Mouse (Mus musculus) forebrain, embryonic 16.5 days (tissue): ENCODE measurements at regions not wholly inside any gene's neighbourhood (a gene's known extent, or its start where the extent isn't known, plus 50 kb on each side); places are given as distances from the start of the nearest gene placed in this dataset.

ENCODE experiments used
- ATAC-seq: fragments of 200-750 bp; cut with Nextera tagmentation; 2 replicates; pipeline ENCODE4 v1.8.0; 2017; ENCODE audit warnings: mild to moderate bottlenecking, moderate library complexity
- H3K27ac ChIP-seq: fragments of 300-500 bp; sonication (generic); 2 replicates; pipeline ENCODE4 v1.5.1; 2014; ENCODE audit warnings: low read length, control low read depth
- H3K27me3 ChIP-seq: fragments of 300-500 bp; sonication (generic); replicated peaks from 2 replicates; pipeline ENCODE4 v1.6.1; 2014; ENCODE audit warnings: low read length; ENCODE audit not compliant: control insufficient read depth, insufficient read depth
- H3K36me3 ChIP-seq: fragments of 300-500 bp; sonication (generic); 2 replicates; pipeline ENCODE4 v1.6.1; 2014; ENCODE audit not compliant: control insufficient read depth, insufficient read depth
- H3K4me1 ChIP-seq: fragments of 300-500 bp; sonication (generic); replicated peaks from 2 replicates; pipeline ENCODE4 v1.6.1; 2014; ENCODE audit warnings: low read length; ENCODE audit not compliant: control insufficient read depth, insufficient read depth
- H3K4me2 ChIP-seq: fragments of 300-500 bp; sonication (generic); 2 replicates; pipeline ENCODE4 v1.6.1; 2014; ENCODE audit warnings: mild to moderate bottlenecking, low read length, control low read depth
- H3K4me3 ChIP-seq: fragments of 300-500 bp; sonication (generic); replicated peaks from 2 replicates; pipeline ENCODE4 v1.5.1; 2014; ENCODE audit warnings: mild to moderate bottlenecking, low read length, control low read depth
- H3K9ac ChIP-seq: fragments of 300-500 bp; sonication (generic); replicated peaks from 2 replicates; pipeline ENCODE4 v1.6.1; 2014; ENCODE audit warnings: low read depth, low read length, control low read depth
- H3K9me3 ChIP-seq: fragments of 300-500 bp; sonication (generic); 2 replicates; pipeline ENCODE4 v1.6.1; 2016; ENCODE audit warnings: low read length; ENCODE audit not compliant: control insufficient read depth
- WGBS: fragments of 180-500 bp; shearing (Covaris S2); extraction: QIAGEN DNeasy Blood & Tissue Kit; methylation state at CpG from one replicate; pipeline ENCODE4 v1.1.7; 2014; 5-methylcytosine and 5-hydroxymethylcytosine counted together

DNA sequence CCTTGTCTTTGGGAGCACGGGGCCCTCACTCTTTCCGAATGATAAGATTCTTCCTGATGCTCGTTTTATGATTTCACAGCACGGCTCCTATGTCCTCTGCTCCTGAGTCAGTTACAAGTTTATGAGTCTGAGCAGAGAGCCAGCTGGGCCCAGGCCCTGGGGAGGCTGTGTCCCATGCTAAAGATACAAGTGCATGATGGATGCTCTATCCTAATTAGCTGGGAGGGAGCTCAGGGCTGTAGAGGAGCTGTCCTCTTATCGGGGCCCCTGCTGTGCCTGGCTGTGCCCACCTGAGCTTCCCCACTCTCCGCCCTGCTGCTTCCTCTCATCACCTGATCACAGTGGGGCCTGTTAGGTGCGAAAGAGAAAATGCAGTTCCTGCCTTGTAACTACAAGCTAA, 65.3 kb upstream of the Slc35c1 start:
- H3K27ac ChIP-seq: no peak overlapping the region
- no peaks in the 10 kb centered on the region for H3K27me3 ChIP-seq
- no peaks in the 10 kb centered on the region for H3K36me3 ChIP-seq
- 84% methylated on average over 7 of the region's 7 CpGs for WGBS
- H3K4me2 ChIP-seq: no peak overlapping the region
- peaks cover 7% of the 10 kb centered on the region for H3K4me1 ChIP-seq
- no peak for ATAC-seq
- H3K9ac ChIP-seq: no peak overlapping the region
- H3K4me3 ChIP-seq: no peak overlapping the region
- H3K9me3 ChIP-seq: no peaks in the 10 kb centered on the region

DNA sequence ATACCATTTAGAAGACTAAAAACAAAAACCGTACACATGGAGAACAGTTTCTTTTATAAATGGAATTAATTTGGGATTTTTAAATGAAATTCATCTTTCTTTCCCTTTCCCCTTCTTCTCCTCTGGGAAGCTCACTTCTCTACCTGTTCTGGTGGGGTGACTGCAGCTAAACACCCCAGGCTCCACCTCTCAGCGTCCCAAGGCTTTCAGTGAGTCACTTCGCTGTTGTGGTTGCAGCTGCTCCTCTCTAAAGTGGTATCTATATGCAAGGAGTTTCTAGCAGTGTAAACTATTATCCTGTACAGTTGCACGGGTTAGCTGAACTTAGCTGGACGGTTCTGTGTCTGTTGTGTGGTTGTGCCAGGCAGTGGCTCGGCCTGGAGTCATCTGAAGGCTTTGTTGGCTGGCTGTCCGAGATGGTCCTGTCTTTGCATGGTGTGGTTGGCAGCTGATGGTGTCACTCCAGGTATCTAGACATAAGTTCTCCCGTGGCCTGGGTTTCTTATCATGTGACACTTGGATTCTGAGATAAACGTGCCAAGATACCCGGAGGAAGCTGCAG, 64.8 kb upstream of the Slc35c1 start:
- ATAC-seq: no peak
- Histone ChIP-seq H3K27ac (no peak overlapping the region), H3K4me2 (no peak overlapping the region), H3K36me3 (no peaks in the 10 kb centered on the region), H3K4me3 (no peak overlapping the region), H3K4me1 (peaks cover 6% of the 10 kb centered on the region), H3K9ac (no peak overlapping the region), H3K27me3 (no peaks in the 10 kb centered on the region), H3K9me3 (no peaks in the 10 kb centered on the region)
- WGBS: 84% methylated on average over 10 of the region's 10 CpGs

DNA sequence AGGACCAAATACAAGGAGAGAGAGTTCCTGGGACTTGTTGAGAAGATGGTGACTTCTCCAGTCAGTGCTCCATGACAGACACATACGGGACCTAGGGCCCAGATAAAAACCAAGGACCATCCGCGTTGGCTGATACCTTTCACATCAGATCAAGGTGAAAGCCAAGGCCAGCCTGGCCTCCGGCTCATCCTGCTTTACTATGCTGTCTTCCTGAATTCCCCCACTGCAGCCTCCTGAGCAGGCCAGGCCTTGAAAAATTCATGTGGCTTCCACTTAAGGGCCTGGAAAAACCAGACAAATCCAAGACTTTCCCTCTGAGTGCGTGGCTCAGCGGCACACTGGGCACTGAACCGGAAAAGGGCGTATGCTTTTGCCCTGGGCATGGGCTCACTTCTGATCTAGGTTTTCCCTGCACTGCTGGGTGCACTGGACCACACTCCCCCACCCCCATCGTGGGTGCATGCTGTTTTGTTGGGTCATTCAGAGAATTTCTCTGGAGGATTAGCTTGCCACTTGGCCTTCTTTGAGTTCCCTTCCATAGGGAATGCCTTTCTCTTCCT, 64.1 kb upstream of the Slc35c1 start:
- Histone ChIP-seq H3K9me3 (no peaks in the 10 kb centered on the region), H3K4me3 (no peak overlapping the region), H3K4me1 (peaks cover 3% of the 10 kb centered on the region), H3K36me3 (no peaks in the 10 kb centered on the region), H3K27ac (no peak overlapping the region), H3K27me3 (no peaks in the 10 kb centered on the region), H3K9ac (no peak overlapping the region), H3K4me2 (no peak overlapping the region)
- ATAC-seq: no peak
- 85% methylated on average over 9 of the region's 9 CpGs for WGBS

DNA sequence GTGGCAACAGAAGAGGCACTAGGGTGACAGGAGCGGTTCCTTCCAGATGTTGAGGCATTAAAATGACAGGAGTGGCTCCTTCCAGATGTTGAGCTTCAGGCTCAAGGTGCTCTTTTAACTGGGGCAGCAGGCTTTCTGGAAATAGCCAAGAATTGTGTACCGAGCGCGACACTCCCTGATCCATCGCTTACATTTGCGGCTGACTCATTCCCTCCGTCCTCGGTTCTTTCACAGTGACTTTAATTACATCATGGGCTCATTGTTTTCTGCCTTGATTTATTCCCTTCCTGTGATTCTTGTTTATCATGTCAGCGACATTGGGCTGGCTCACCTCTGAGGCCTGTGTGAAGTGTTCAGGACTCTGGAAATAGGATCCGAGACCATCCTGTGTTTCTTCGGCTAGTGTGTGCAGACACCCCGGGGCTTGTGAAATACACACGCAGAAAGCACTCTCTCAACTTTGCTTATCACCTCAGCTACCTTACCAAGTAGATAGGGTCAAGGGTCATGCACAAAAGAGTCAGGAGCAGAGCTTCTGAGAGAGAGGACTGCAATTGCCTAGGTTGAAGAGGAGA, 63.1 kb upstream of the Slc35c1 start:
- ATAC-seq: no peak
- H3K27ac ChIP-seq: no peak overlapping the region

DNA sequence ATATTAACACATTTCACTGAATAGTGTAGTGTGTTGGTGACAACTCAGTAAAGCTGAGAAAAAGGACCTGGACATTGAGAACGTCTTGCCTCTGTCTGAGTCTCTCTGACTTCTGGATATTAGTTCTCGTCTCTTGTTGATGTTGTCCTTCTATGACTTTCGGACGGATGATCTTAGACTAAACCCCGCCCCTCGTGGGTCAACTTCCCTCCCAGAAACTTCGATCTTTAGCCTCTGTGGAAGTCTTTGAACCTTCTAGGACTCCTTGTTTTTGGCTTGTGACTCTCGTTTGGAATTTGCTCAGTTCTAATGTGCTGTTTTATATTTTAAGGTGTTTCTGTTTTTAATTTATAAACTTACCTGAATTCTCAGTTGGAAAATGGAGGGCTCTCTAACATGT, 61.2 kb upstream of the Slc35c1 start:
- Histone ChIP-seq H3K4me2 (no peak overlapping the region), H3K4me3 (no peak overlapping the region), H3K36me3 (no peaks in the 10 kb centered on the region), H3K9me3 (no peaks in the 10 kb centered on the region), H3K27ac (no peak overlapping the region), H3K9ac (no peak overlapping the region), H3K27me3 (no peaks in the 10 kb centered on the region), H3K4me1 (no peaks in the 10 kb centered on the region)
- ATAC-seq: no peak
- 85% methylated on average over 8 of the region's 8 CpGs for WGBS

More for the DNA sequence above, 63.1 kb upstream of the Slc35c1 start:
- Histone ChIP-seq H3K4me1 (no peaks in the 10 kb centered on the region), H3K4me2 (no peak overlapping the region), H3K27me3 (no peaks in the 10 kb centered on the region), H3K4me3 (no peak overlapping the region), H3K9ac (no peak overlapping the region), H3K36me3 (no peaks in the 10 kb centered on the region), H3K9me3 (no peaks in the 10 kb centered on the region)
- 87% methylated on average over 13 of the region's 13 CpGs for WGBS

DNA sequence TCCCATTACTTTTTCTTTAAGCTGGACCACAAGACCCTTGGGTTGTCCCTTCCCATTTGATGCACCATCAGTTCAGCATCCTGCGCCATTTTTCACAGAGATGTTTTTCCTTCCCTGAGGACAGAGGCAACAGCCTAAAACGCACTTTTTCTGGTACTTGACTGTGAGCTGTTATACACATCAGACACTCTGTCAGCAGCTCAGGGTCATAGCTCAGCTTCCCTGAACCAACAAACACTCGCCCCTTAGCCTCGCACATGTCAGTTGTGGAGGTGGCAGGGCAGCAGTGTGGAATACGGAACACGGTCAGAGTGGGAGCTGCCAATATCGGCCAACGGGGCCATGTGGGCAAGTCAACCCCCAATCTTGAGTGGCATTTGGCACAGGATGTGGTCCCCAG, 59.1 kb upstream of the Slc35c1 start:
- Histone ChIP-seq H3K4me1 (no peaks in the 10 kb centered on the region), H3K36me3 (no peaks in the 10 kb centered on the region), H3K9ac (no peak overlapping the region), H3K4me2 (no peak overlapping the region), H3K27me3 (no peaks in the 10 kb centered on the region), H3K9me3 (no peaks in the 10 kb centered on the region), H3K4me3 (no peak overlapping the region), H3K27ac (no peak overlapping the region)
- no peak for ATAC-seq
- WGBS: 88% methylated on average over 8 of the region's 8 CpGs

DNA sequence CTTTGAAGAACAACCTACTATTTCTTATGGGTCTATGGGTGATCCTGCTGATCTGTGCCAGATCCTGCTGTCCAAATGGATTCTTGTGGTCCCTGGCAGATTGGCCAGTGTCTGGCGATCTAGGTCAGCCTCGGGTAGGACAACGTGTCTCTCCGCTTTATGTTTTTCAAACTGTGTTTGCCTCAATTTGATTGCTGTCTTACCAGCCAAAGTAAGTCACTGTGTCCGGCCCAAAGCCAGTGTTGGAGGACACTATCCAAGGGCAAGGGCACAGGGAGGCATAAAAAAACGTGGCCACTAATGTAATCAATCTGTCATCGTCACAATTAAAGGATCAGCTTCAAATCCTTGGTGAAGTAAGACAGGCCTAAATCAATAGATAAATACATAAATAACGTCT, 58.6 kb upstream of the Slc35c1 start:
- H3K27me3 ChIP-seq: no peaks in the 10 kb centered on the region
- WGBS: 88% methylated on average over 8 of the region's 8 CpGs
- H3K4me2 ChIP-seq: no peak overlapping the region
- no peaks in the 10 kb centered on the region for H3K9me3 ChIP-seq
- H3K4me1 ChIP-seq: no peaks in the 10 kb centered on the region
- no peak for ATAC-seq
- H3K9ac ChIP-seq: no peak overlapping the region
- H3K36me3 ChIP-seq: no peaks in the 10 kb centered on the region
- no peak overlapping the region for H3K4me3 ChIP-seq
- no peak overlapping the region for H3K27ac ChIP-seq

DNA sequence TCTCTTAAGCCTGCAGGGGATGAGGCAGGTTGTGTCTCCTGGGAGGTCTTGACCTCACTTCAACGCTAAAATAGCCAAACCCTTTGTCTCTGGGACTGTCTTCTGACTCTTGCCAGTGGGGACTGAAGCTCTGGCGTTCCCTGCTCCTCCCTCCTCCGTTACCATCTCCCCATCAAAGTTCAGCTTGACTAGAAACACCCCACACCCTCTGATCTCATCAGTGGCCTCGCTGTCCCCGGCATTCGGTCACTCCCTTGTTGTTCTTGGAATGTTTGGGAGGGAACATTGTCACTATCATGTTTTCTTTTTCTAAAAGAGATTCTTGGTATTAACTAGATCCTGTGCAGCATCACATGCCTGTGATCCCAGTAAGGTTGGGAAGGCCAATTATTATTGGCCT, 54.6 kb upstream of the Slc35c1 start:
- Histone ChIP-seq H3K4me3 (no peak overlapping the region), H3K9me3 (peaks cover 2% of the 10 kb centered on the region; the same call in 1 of the 2 replicates), H3K27ac (no peak overlapping the region), H3K4me1 (no peaks in the 10 kb centered on the region), H3K27me3 (no peaks in the 10 kb centered on the region), H3K9ac (no peak overlapping the region), H3K4me2 (no peak overlapping the region), H3K36me3 (no peaks in the 10 kb centered on the region)
- no peak for ATAC-seq
- 66% methylated on average over 6 of the region's 6 CpGs for WGBS

DNA sequence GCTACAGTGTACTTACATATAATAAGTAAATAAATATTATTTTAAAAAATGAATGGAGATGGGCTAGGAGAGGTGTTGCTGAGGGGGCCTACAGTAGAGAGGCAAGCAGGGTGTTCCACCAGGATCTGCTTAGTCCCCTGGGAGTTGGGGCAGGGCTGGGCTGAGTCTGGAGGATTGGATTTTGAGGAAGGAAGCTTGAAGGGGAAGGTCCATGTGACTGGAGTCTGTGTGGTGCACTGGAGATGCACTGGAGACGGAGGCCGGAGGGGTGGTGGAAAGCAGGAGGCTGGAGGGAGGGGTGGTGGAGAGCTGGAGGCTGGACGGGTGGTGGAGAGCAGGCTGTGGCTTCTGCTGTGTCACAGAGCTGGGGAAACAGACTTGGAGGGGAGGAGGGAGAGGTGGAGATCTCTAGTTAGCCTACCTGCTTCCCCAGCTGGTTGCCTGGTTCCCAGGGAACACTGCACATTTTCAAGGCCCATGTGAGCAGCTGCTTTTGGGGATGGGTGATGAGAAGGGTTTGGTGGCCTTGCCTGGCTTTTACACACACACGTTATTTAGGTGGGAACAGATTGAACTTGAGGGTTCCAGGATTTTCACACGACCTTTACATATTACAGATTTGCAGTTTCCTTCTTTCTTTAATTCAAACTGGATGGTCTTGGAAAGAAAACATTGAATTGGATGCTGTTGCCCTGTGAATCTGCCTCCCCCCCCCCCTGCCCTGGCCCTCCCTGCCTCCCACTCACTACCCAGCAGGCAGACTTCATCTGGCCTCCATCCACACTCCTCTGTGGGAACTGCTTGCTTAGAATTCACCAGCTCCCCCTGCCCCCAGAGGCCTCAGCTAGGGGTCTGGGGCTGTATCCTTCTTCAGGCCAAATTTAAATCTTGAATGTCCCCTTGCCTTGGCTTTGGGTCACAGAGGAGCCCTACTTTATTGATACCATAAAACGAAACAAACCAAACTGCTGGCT, 51.7 kb upstream of the Slc35c1 start:
- Histone ChIP-seq H3K4me3 (no peak overlapping the region), H3K9ac (no peak overlapping the region), H3K4me2 (no peak overlapping the region), H3K27ac (no peak overlapping the region), H3K27me3 (no peaks in the 10 kb centered on the region), H3K9me3 (peaks cover 2% of the 10 kb centered on the region; the same call in 1 of the 2 replicates), H3K36me3 (no peaks in the 10 kb centered on the region), H3K4me1 (no peaks in the 10 kb centered on the region)
- WGBS: 77% methylated on average over 6 of the region's 6 CpGs
- ATAC-seq: no peak
